Mouse (Mus musculus) C2C12 (cell line): ENCODE results near the gene Il17a. TPM values are rescaled to one million over a fixed set of nuclear protein-coding genes. Genes with fewer than 3 reads are reported as not detected.

Experiments
- H3K27me3 ChIP-seq: one replicate; pipeline ENCODE4 v1.6.1; 2011; ENCODE audit not compliant: control insufficient read depth, insufficient read depth, insufficient read length
- H3K36me3 ChIP-seq: one replicate; pipeline ENCODE4 v1.6.1; 2011; ENCODE audit not compliant: control insufficient read depth, insufficient read depth
- H3K4me3 ChIP-seq: one replicate; pipeline ENCODE4 v1.5.1; 2011; ENCODE audit warnings: mild to moderate bottlenecking, control low read depth; ENCODE audit not compliant: poor library complexity, insufficient read depth, severe bottlenecking
- H3K79me2 ChIP-seq: one replicate; pipeline ENCODE4 v1.6.1; 2011; ENCODE audit not compliant: control insufficient read depth, insufficient read depth
- H3K79me3 ChIP-seq: one replicate; pipeline ENCODE4 v1.6.1; 2011; ENCODE audit warnings: low read depth, control low read depth
- H3ac ChIP-seq: one replicate; pipeline ENCODE3; 2011; ENCODE audit warnings: low read depth; ENCODE audit not compliant: control insufficient read depth, insufficient read length
- CEBPB ChIP-seq: IDR thresholded peaks from one replicate; pipeline ENCODE4 v1.6.1; 2011; ENCODE audit warnings: low read depth, mild to moderate bottlenecking, control low read depth, moderate library complexity
- CTCF ChIP-seq: IDR thresholded peaks from one replicate; pipeline ENCODE4 v1.5.1; 2011; ENCODE audit not compliant: control insufficient read depth, insufficient read depth, insufficient read length
- FOSL1 ChIP-seq: IDR thresholded peaks from one replicate; pipeline ENCODE4 v1.8.0; 2011; ENCODE audit warnings: mild to moderate bottlenecking, low read length; ENCODE audit not compliant: poor library complexity, insufficient read depth, severe bottlenecking
- MAX ChIP-seq: IDR thresholded peaks from one replicate; pipeline ENCODE4 v1.6.1; 2011; ENCODE audit warnings: mild to moderate bottlenecking, control low read depth
- MYOD1 ChIP-seq: IDR thresholded peaks from one replicate; pipeline ENCODE4 v1.6.1; 2011; ENCODE audit warnings: low read depth; ENCODE audit not compliant: control insufficient read depth, insufficient read length
- MYOG ChIP-seq: IDR thresholded peaks from one replicate; pipeline ENCODE4 v1.6.1; 2011; ENCODE audit not compliant: control insufficient read depth, insufficient read length; ENCODE audit errors: extremely low read depth
- USF1 ChIP-seq: IDR thresholded peaks from one replicate; pipeline ENCODE4 v1.6.1; 2011; ENCODE audit warnings: low read depth, mild to moderate bottlenecking, control low read depth, moderate library complexity
- polyA plus RNA-seq: library from polyadenylated mRNA; unstranded; fragments of >200 nt; fragmentation: generic; extraction: Trizol; gene quantifications from one replicate; pipeline ENCODE4 v1.2.1, GENCODE M21; 2012; ENCODE audit warnings: missing spikeins

The Il17a gene
- polyA plus RNA-seq, 1 experiment, result not detected

DNA sequence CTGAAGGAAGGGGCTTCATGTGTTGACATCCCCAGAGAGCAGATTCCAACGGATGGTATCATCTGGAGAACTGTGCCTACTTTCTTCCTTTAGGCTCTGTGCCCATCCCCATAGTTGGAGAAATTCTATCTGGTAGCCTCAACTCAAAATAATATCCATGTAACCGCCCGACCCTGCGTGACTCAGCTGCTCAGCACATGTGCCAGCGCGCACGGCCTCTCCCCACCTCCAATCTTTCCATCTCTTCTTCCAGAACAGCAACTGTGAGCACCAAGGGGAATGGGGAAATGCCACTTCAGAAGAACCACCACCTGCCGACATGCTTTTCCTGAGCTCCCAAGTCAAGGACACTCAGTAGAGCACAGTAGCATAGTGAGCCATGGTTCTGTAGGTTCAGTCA is 39.4 kb upstream of the Il17a start:
- TF ChIP-seq MYOD1 (peak; percentile 48), USF1 (no peak), MAX (no peak), MYOG (no peak)
- H3K79me2 ChIP-seq, result no peaks in the 10 kb centered on the region
- no peak overlapping the region for H3K4me3 ChIP-seq
- H3ac ChIP-seq, result no peak overlapping the region
- no peaks in the 10 kb centered on the region for H3K27me3 ChIP-seq
- H3K79me3 ChIP-seq, result no peaks in the 10 kb centered on the region
- no peaks in the 10 kb centered on the region for H3K36me3 ChIP-seq

- Histone ChIP-seq H3K79me2 (no peaks in the 10 kb centered on the region), H3K79me3 (no peaks in the 10 kb centered on the region), H3K27me3 (no peaks in the 10 kb centered on the region), H3K36me3 (no peaks in the 10 kb centered on the region), H3ac (no peak overlapping the region), H3K4me3 (no peak overlapping the region)
- TF ChIP-seq USF1 (no peak), CEBPB (no peak)
Observed at GRCm38 (mm10) chr1:20693634-20694313, 36.9 kb upstream of the Il17a start.

DNA sequence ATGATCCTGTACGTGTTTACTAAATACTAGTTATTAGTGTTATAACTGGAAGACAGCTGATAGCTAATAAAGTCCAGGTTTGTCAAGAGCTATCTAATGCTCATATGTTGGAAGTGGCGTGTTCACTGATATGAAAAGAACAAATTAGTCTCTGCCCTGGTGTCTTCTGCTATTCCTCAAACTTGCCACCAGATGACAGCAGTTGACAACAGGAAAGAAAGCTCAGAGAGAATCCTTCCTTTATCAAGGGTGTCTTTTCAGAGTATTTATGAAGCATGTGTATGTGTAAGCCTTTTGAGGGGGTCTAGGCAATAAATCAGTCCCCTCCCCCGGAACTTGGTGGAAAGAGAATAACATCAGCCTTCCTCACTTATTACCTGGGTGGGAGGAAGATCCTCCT is 30.7 kb upstream of the Il17a start:
- Histone ChIP-seq H3ac (no peak overlapping the region), H3K79me3 (no peaks in the 10 kb centered on the region), H3K27me3 (no peaks in the 10 kb centered on the region), H3K4me3 (no peak overlapping the region), H3K79me2 (no peaks in the 10 kb centered on the region), H3K36me3 (no peaks in the 10 kb centered on the region)
- no peak for TF ChIP-seq MYOG
- no peak for TF ChIP-seq CEBPB
- TF ChIP-seq CTCF, result no peak

GRCm38 (mm10) chr1:20736572-20736971 is 5.9 kb downstream of the Il17a start:
- no peaks in the 10 kb centered on the region for H3K79me3 ChIP-seq
- TF ChIP-seq MYOD1 (no peak), CEBPB (no peak), MYOG (no peak), CTCF (no peak), USF1 (no peak), FOSL1 (no peak), MAX (no peak)
- H3K27me3 ChIP-seq, result peaks cover 3% of the 10 kb centered on the region
- no peak overlapping the region for H3K4me3 ChIP-seq
- H3ac ChIP-seq, result no peak overlapping the region
- no peaks in the 10 kb centered on the region for H3K36me3 ChIP-seq
- no peaks in the 10 kb centered on the region for H3K79me2 ChIP-seq

DNA sequence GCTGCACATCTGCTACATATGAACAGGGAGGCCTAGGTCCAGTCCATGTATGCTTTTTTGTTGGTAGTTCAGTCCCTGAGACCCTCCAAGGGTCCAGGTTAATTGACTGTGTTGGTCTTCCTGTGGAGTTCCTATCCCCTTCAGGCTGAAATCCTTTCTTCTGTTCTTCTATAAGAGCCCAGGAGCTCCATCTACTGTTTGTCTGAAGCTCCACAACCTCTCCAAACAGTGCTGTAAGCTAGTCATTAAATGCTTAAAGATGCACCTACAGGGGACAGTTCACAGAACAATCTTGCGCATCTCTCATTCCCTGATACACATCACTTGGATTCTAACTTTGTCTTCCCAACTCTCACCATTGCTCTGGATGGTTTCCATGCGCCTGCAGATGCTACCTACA is 7.8 kb downstream of the Il17a start:
- no peak overlapping the region for H3ac ChIP-seq
- no peak overlapping the region for H3K4me3 ChIP-seq
- TF ChIP-seq CEBPB (no peak), MYOG (no peak), FOSL1 (no peak), CTCF (no peak), MYOD1 (no peak), USF1 (no peak), MAX (no peak)
- no peaks in the 10 kb centered on the region for H3K36me3 ChIP-seq
- peaks cover 3% of the 10 kb centered on the region for H3K27me3 ChIP-seq
- no peaks in the 10 kb centered on the region for H3K79me3 ChIP-seq
- no peaks in the 10 kb centered on the region for H3K79me2 ChIP-seq

- TF ChIP-seq MYOD1, result no peak
- H3ac ChIP-seq, result no peak overlapping the region
- H3K4me3 ChIP-seq, result no peak overlapping the region
Observed at GRCm38 (mm10) chr1:20740496-20740998, 9.8 kb downstream of the Il17a start.

More at GRCm38 (mm10) chr1:20740496-20740998, 9.8 kb downstream of the Il17a start:
- Histone ChIP-seq H3K79me2 (no peaks in the 10 kb centered on the region), H3K79me3 (no peaks in the 10 kb centered on the region), H3K36me3 (no peaks in the 10 kb centered on the region), H3K27me3 (peaks cover 3% of the 10 kb centered on the region)
